Mouse (Mus musculus) kidney, embryonic 14.5 days (tissue): ENCODE data around the gene Palb2. TPM values are rescaled to one million over a fixed set of nuclear protein-coding genes. Genes with fewer than 3 reads are reported as not detected.

Source experiments
- ATAC-seq: fragments of 200-750 bp; cut with Nextera tagmentation; 2 replicates; pipeline ENCODE4 v1.8.0; 2017; ENCODE audit warnings: moderate number of reproducible peaks, mild to moderate bottlenecking, moderate TSS enrichment, moderate library complexity; ENCODE audit not compliant: low FRiP score, low TSS enrichment
- H3K27ac ChIP-seq: fragments of 300-500 bp; sonication (generic); 2 replicates; pipeline ENCODE4 v1.5.1; 2014; ENCODE audit warnings: low read depth, mild to moderate bottlenecking, low read length, moderate library complexity, mixed read lengths
- H3K27me3 ChIP-seq: fragments of 300-500 bp; sonication (generic); 2 replicates; pipeline ENCODE4 v1.6.1; 2014; ENCODE audit warnings: mild to moderate bottlenecking, low read length; ENCODE audit not compliant: control insufficient read depth, insufficient read depth
- H3K36me3 ChIP-seq: fragments of 300-500 bp; sonication (generic); 2 replicates; pipeline ENCODE4 v1.6.1; 2014; ENCODE audit warnings: low read length, mixed read lengths; ENCODE audit not compliant: control insufficient read depth, insufficient read depth
- H3K4me1 ChIP-seq: fragments of 300-500 bp; sonication (generic); 2 replicates; pipeline ENCODE4 v1.6.1; 2014; ENCODE audit warnings: low read length, mixed read lengths; ENCODE audit not compliant: control insufficient read depth, insufficient read depth
- H3K4me2 ChIP-seq: fragments of 300-500 bp; sonication (generic); replicated peaks from 2 replicates; pipeline ENCODE4 v1.6.1; 2014; ENCODE audit warnings: low read depth, mild to moderate bottlenecking, low read length
- H3K4me3 ChIP-seq: fragments of 300-500 bp; sonication (generic); 2 replicates; pipeline ENCODE4 v1.5.1; 2014; ENCODE audit warnings: mild to moderate bottlenecking, low read length
- H3K9ac ChIP-seq: fragments of 300-500 bp; sonication (generic); 2 replicates; pipeline ENCODE4 v1.6.1; 2014; ENCODE audit warnings: low read depth, mild to moderate bottlenecking, low read length, moderate library complexity
- H3K9me3 ChIP-seq: fragments of 300-500 bp; sonication (generic); 2 replicates; pipeline ENCODE4 v1.6.1; 2016; ENCODE audit warnings: low read length; ENCODE audit not compliant: control insufficient read depth
- WGBS: fragments of 180-500 bp; shearing (Covaris S2); extraction: QIAGEN DNeasy Blood & Tissue Kit; methylation state at CpG from one replicate; pipeline ENCODE4 v1.1.7; 2014; 5-methylcytosine and 5-hydroxymethylcytosine counted together
- polyA plus RNA-seq: library from polyadenylated mRNA; unstranded; fragments of >200 nt; fragmentation: Nextera tagmentation; extraction: Ambion mirVana; gene quantifications from 2 replicates; pipeline ENCODE4 v1.2.1, GENCODE M21; 2014

Palb2 gene
- polyA plus RNA-seq, result 16.8 and 23.0 TPM in 2 replicates

DNA sequence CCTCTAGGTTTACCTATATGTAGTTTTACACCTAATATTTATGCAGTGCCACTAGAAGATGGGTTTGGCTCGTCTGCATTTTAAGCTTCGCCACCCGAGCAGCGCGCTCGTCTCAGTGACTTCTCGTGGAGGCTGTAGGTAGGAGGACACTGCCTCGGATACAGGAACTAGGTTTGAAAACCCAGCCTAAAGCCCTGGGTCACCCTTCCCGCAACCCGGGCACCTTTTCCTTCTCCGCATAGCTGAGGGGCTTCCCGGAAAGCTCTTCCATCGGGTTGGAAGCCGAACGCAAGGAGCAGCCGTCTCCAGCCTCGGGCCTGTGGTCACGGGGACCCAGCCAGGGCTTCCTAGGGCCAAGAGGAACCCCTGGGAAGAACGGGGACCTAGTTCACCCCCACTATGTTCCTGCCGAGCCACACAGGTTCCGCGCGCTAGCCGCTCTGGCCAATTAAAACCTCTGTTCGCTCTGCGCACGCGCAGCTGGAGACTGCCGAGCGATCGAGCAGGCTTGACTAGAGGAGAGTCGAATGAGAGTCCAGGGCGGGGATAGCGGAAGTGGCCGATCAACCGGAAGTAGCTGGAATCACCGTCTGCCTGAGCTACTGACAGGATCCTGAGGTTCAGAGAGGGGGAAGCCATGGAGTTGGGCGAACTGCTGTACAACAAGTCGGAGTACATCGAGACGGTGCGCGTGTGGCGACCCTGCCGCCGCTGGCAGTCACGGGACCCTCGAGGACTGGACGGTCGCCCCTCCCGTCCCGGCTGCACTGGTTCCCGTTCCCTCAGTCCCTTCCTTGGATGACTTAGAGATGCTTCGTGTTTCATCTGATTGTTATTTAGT, at the start of gene Palb2, which contains the start of gene Dctn5:
TSS of gene Palb2 (minus strand) at position 489 of the 841 bp plus-strand sequence.
TSS of gene Dctn5 (plus strand) at position 545 of the 841 bp plus-strand sequence.
- Histone ChIP-seq H3K9ac (peak within 1 kb of the TSS; percentile 85), H3K9me3 (no peaks in the 10 kb centered on the region), H3K4me1 (0 out of 2 replicates have a peak, but pooled peaks cover 11% of the 10 kb centered on the region), H3K27ac (peak within 1 kb of the TSS; percentile 67; the same call in 1 of the 2 replicates), H3K36me3 (peaks cover 33% of the 10 kb centered on the region), H3K27me3 (no peaks in the 10 kb centered on the region), H3K4me2 (peak within 1 kb of the TSS; percentile 68), H3K4me3 (peak within 1 kb of the TSS; percentile 94)
- under 1% methylated on average over 54 of the region's 54 CpGs for WGBS
- ATAC-seq, result peak; percentile 98

DNA sequence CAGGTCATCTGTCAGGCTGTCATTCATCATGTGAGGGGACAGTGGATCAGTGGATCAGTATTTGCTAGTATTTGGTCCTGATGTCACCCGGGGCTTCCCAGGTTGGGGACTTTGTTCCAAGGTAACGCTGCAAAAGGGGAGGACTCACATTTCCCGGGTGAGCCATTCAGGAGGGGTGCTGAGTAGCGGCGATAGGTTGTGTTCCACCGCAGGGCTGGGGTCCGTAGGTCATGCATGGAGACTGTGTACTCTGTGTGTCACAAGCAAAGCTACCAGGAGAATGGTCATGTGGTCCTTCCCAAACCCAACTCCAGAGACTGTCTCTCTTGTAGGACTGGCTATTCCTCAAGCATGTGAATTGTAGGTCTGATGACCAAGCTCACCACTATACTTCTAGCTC, 47.9 kb upstream of the Palb2 start:
- Histone ChIP-seq H3K9me3 (no peaks in the 10 kb centered on the region), H3K9ac (no peak overlapping the region), H3K4me2 (no peak overlapping the region), H3K4me3 (no peak overlapping the region), H3K27me3 (no peaks in the 10 kb centered on the region), H3K27ac (no peak overlapping the region), H3K36me3 (no peaks in the 10 kb centered on the region), H3K4me1 (no peaks in the 10 kb centered on the region)
- no peak for ATAC-seq
- 95% methylated on average over 7 of the region's 7 CpGs for WGBS

DNA sequence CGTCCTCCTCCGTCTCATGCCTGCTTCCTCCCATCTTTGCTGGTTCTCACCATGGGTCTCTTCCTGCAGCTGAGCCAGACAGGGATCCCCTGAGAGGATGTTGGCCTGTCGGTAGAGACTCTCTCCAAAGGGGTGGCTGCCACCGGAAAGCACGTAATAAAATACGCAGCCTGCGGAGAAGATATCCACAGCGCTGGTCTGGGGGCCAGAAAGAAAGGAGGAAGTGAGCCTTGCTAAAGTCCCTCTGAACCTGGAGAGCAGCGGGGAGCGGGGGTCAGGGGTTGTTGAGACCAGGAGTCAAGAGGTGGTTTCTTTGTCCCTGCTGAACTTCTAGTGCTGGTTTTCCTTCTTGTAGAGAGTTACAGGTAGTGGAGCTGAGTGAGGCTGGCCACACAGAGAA, 38.8 kb upstream of the Palb2 start:
- H3K4me3 ChIP-seq, result no peak overlapping the region
- peaks cover 41% of the 10 kb centered on the region for H3K36me3 ChIP-seq
- H3K27me3 ChIP-seq, result no peaks in the 10 kb centered on the region
- H3K9ac ChIP-seq, result no peak overlapping the region
- no peak for ATAC-seq
- WGBS, result 62% methylated on average over 10 of the region's 10 CpGs
- no peaks in the 10 kb centered on the region for H3K4me1 ChIP-seq
- no peaks in the 10 kb centered on the region for H3K9me3 ChIP-seq
- no peak overlapping the region for H3K27ac ChIP-seq
- no peak overlapping the region for H3K4me2 ChIP-seq

DNA sequence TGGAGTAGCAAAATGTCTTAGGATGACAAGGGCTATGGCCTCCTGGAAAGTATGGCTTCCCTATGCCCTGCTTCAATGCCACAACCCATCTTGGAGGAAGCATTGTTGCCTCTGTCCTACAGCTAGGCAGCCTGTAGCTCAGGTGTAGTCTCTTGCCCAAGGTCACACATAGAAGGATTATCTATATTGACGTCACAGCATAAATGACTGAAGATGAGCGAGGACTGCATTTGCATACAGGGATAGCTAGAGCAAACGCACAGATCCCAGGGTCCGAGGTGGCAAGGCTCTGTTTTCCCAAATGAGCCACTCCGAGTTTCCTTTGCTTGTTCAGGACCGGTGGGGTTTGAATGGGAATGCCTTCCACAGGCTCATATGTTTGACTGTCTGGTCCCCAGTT, 37.9 kb upstream of the Palb2 start:
- H3K9me3 ChIP-seq, result no peaks in the 10 kb centered on the region
- no peak overlapping the region for H3K4me3 ChIP-seq
- peaks cover 50% of the 10 kb centered on the region for H3K36me3 ChIP-seq
- H3K27me3 ChIP-seq, result no peaks in the 10 kb centered on the region
- no peak overlapping the region for H3K4me2 ChIP-seq
- H3K4me1 ChIP-seq, result no peaks in the 10 kb centered on the region
- H3K9ac ChIP-seq, result no peak overlapping the region
- no peak overlapping the region for H3K27ac ChIP-seq
- WGBS, result 87% methylated on average over 6 of the region's 6 CpGs
- ATAC-seq, result no peak

DNA sequence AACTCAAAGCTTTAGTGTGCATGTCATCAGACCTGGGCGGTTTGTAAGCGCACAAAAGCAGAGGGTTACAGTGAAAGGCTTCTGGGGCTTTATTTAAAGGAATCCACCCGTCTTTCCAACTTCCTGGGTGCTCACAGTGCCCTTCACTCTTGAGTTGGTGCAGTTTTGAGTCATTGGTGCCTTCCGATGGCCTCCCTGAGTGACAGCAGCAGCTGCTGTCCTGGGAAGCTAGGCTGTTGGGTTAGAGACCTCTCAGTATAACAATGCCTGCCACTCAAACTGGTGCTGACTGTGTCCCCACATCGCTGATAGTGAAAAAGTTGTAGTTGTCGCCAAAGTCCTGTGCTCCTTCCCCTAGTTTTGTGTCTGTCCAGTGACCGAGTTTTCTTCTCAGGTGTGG, 34.4 kb upstream of the Palb2 start:
- H3K4me2 ChIP-seq, result no peak overlapping the region
- no peak overlapping the region for H3K27ac ChIP-seq
- H3K4me3 ChIP-seq, result no peak overlapping the region
- ATAC-seq, result no peak
- peaks cover 83% of the 10 kb centered on the region for H3K36me3 ChIP-seq
- no peaks in the 10 kb centered on the region for H3K27me3 ChIP-seq
- no peaks in the 10 kb centered on the region for H3K9me3 ChIP-seq
- H3K4me1 ChIP-seq, result no peaks in the 10 kb centered on the region
- WGBS, result 88% methylated on average over 7 of the region's 7 CpGs
- no peak overlapping the region for H3K9ac ChIP-seq

DNA sequence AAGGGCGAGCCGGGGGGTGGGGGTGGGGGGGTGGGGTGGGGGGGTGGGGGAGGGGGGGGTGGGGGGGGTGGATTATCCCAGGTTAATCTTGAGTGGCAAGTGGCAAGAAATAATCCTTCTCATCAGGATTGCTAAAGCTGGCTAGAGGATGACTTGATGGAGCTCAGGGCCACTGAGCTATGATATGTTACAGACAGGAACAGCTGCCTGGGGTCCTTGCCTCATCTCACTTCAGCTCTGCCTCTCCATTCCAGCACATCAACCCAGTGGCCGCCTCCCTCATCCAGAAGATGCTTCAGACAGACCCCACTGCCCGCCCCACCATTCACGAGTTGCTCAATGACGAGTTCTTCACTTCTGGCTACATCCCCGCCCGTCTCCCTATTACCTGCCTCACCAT, 31.0 kb upstream of the Palb2 start:
- Histone ChIP-seq H3K9me3 (no peaks in the 10 kb centered on the region), H3K27me3 (no peaks in the 10 kb centered on the region), H3K36me3 (peaks cover 77% of the 10 kb centered on the region), H3K4me3 (no peak overlapping the region), H3K27ac (no peak overlapping the region), H3K4me1 (peaks cover 7% of the 10 kb centered on the region), H3K4me2 (no peak overlapping the region), H3K9ac (no peak overlapping the region)
- 92% methylated on average over 8 of the region's 8 CpGs for WGBS
- ATAC-seq, result no peak

DNA sequence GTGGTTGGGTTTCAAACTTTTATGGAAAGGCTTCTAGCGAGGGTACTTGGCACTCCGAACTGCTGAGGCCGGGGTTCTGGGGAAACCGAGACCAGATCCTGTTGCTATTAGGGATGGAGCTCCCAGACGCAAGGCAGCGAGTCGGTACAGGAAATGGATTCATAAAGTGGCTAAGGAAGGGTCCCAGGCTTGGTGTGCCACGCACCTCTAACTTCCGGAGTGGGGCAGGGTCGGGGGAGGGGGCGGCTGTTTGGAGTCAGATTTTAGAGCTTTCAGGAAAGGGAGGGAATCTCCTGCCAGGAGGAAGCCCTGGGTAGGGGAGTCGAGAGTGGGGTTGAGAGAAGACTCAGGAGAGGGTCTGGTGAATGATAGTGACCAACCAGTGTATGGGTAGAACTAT, 27.3 kb upstream of the Palb2 start:
- no peak for ATAC-seq
- Histone ChIP-seq H3K27ac (peak overlapping the region; percentile 78; the same call in 1 of the 2 replicates), H3K4me2 (peak overlapping the region; percentile 62), H3K4me3 (peak overlapping the region; percentile 82), H3K4me1 (peaks cover 14% of the 10 kb centered on the region), H3K9me3 (no peaks in the 10 kb centered on the region), H3K27me3 (no peaks in the 10 kb centered on the region), H3K9ac (peak overlapping the region; percentile 75), H3K36me3 (peaks cover 40% of the 10 kb centered on the region)
- under 1% methylated on average over 12 of the region's 12 CpGs for WGBS

DNA sequence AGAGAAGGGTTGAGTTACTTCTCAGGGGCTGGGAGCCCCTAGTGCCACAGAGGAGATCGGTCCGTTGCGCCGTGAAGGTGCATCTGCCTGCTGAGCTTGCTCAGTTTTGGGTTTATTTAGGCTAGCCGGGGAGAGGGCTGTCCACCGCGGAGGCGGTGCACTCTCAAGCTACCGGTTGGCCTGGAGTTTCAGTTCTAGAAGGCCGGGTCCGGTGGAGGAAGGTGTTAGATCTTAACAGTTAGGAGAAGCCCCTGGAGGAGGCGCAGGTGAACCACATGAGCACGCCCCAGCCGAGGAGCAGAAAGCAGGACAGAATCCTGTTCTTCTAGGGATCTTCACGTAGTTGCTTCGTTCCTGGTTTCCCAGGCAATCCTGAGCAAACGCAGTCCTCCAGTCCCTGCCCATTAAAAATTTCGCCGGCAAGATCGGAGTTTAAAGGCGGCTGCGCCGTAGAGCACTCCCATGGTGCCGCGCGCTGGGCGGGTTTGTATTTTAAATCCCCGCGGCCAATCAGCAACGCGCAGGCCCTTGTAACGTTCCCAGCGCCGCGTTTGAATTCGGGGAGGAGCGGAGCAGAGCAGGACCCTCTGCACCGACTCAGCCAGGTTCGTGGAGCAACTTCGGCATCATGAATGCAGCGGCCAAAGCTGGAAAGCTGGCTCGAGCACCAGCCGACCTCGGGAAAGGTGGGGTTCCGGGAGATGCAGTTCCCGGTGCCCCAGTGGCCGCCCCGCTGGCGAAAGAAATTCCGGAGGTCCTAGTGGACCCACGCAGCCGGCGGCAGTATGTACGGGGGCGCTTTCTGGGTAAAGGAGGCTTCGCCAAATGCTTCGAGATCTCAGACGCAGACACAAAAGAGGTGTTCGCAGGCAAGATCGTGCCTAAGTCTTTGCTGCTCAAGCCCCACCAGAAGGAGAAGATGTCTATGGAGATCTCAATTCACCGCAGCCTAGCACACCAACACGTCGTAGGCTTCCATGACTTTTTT, 26.4 kb upstream of the Palb2 start, which contains the start of gene Plk1:
TSS of gene Plk1 (plus strand) at position 525 of the 988 bp plus-strand sequence.
- H3K27me3 ChIP-seq, result no peaks in the 10 kb centered on the region
- peaks cover 14% of the 10 kb centered on the region for H3K4me1 ChIP-seq
- no peaks in the 10 kb centered on the region for H3K9me3 ChIP-seq
- peak within 1 kb of the TSS; percentile 62 for H3K4me2 ChIP-seq
- ATAC-seq, result peak; percentile 93
- peaks cover 32% of the 10 kb centered on the region for H3K36me3 ChIP-seq
- H3K4me3 ChIP-seq, result peak within 1 kb of the TSS; percentile 82
- peak within 1 kb of the TSS; percentile 78 for H3K27ac ChIP-seq
- peak within 1 kb of the TSS; percentile 75 for H3K9ac ChIP-seq
- under 1% methylated on average over 63 of the region's 63 CpGs for WGBS
